Mouse (Mus musculus) liver, embryonic 12.5 days (tissue): ENCODE measurements around the gene Mfsd1. TPM values are rescaled to one million over a fixed set of nuclear protein-coding genes. Genes with fewer than 3 reads are reported as not detected.
A peak's percentile ranks its signal among the peaks of the same experiment; 100 is the strongest.

ENCODE experiments used
- ATAC-seq: fragments of 200-750 bp; cut with Nextera tagmentation; 2 replicates; pipeline ENCODE4 v1.8.0; 2017; ENCODE audit warnings: moderate number of reproducible peaks, mild to moderate bottlenecking, moderate library complexity
- H3K27ac ChIP-seq: fragments of 300-500 bp; sonication (generic); 2 replicates; pipeline ENCODE4 v1.5.1; 2016; ENCODE audit warnings: mild to moderate bottlenecking
- H3K27me3 ChIP-seq: fragments of 300-500 bp; sonication (generic); replicated peaks from 2 replicates; pipeline ENCODE4 v1.6.1; 2016; ENCODE audit warnings: mild to moderate bottlenecking, moderate library complexity
- H3K36me3 ChIP-seq: fragments of 300-500 bp; sonication (generic); 2 replicates; pipeline ENCODE4 v1.6.1; 2016; ENCODE audit warnings: mild to moderate bottlenecking, moderate library complexity
- H3K4me1 ChIP-seq: fragments of 300-500 bp; sonication (generic); 2 replicates; pipeline ENCODE4 v1.6.1; 2016
- H3K4me2 ChIP-seq: fragments of 300-500 bp; sonication (generic); 2 replicates; pipeline ENCODE4 v1.6.1; 2016; ENCODE audit warnings: mild to moderate bottlenecking, moderate library complexity
- H3K4me3 ChIP-seq: fragments of 300-500 bp; sonication (generic); 2 replicates; pipeline ENCODE4 v1.5.1; 2016; ENCODE audit warnings: mild to moderate bottlenecking, moderate library complexity
- H3K9ac ChIP-seq: fragments of 300-500 bp; sonication (generic); 2 replicates; pipeline ENCODE4 v1.6.1; 2016; ENCODE audit warnings: mild to moderate bottlenecking, moderate library complexity
- H3K9me3 ChIP-seq: fragments of 300-500 bp; sonication (generic); replicated peaks from 2 replicates; pipeline ENCODE4 v1.6.1; 2016; ENCODE audit warnings: mild to moderate bottlenecking, moderate library complexity
- WGBS: fragments of 180-500 bp; shearing (Covaris S2); methylation state at CpG from one replicate; pipeline ENCODE4 v1.1.7; 2016; ENCODE audit not compliant: insufficient replicate concordance; 5-methylcytosine and 5-hydroxymethylcytosine counted together
- polyA plus RNA-seq: library from polyadenylated mRNA; unstranded; fragments of >200 nt; fragmentation: Nextera tagmentation; extraction: Ambion mirVana; gene quantifications from 2 replicates; pipeline ENCODE4 v1.2.1, GENCODE M21; 2016

Gene Mfsd1
- polyA plus RNA-seq, 1 experiment from 2014 or later, result 29.8 TPM

GRCm38 (mm10) chr3:67572918-67573317 lies 9.6 kb upstream of the Mfsd1 start:
- H3K9ac ChIP-seq, result no peak overlapping the region
- H3K27me3 ChIP-seq, result peaks cover 9% of the 10 kb centered on the region; the same call in 1 of the 2 replicates
- WGBS, result 58% methylated on average over 4 of the region's 4 CpGs
- no peak overlapping the region for H3K27ac ChIP-seq
- H3K4me2 ChIP-seq, result no peak overlapping the region
- no peaks in the 10 kb centered on the region for H3K36me3 ChIP-seq
- peak; percentile 36 for ATAC-seq
- H3K4me3 ChIP-seq, result no peak overlapping the region
- H3K4me1 ChIP-seq, result no peaks in the 10 kb centered on the region
- no peaks in the 10 kb centered on the region for H3K9me3 ChIP-seq

GRCm38 (mm10) chr3:67573523-67573922 lies 9.0 kb upstream of the Mfsd1 start:
- Histone ChIP-seq H3K27ac (no peak overlapping the region), H3K36me3 (no peaks in the 10 kb centered on the region), H3K9me3 (no peaks in the 10 kb centered on the region), H3K9ac (no peak overlapping the region), H3K4me1 (no peaks in the 10 kb centered on the region), H3K27me3 (peaks cover 10% of the 10 kb centered on the region; the same call in 1 of the 2 replicates), H3K4me3 (no peak overlapping the region), H3K4me2 (no peak overlapping the region)
- ATAC-seq, result no peak
- 0% methylated on average over 1 of the region's 1 CpGs for WGBS

- Histone ChIP-seq H3K4me3 (no peak overlapping the region), H3K27me3 (peaks cover 20% of the 10 kb centered on the region), H3K4me1 (no peaks in the 10 kb centered on the region), H3K27ac (no peak overlapping the region), H3K9me3 (no peaks in the 10 kb centered on the region), H3K36me3 (no peaks in the 10 kb centered on the region), H3K9ac (no peak overlapping the region), H3K4me2 (no peak overlapping the region)
- 41% methylated on average over 2 of the region's 2 CpGs for WGBS
- ATAC-seq, result no peak
Observed at GRCm38 (mm10) chr3:67576248-67576647, 6.3 kb upstream of the Mfsd1 start.

GRCm38 (mm10) chr3:67576724-67577123 lies 5.8 kb upstream of the Mfsd1 start:
- no peaks in the 10 kb centered on the region for H3K36me3 ChIP-seq
- no peak overlapping the region for H3K27ac ChIP-seq
- peaks cover under 1% of the 10 kb centered on the region; the same call in 1 of the 2 replicates for H3K4me1 ChIP-seq
- WGBS, result 72% methylated on average over 6 of the region's 6 CpGs
- H3K4me3 ChIP-seq, result no peak overlapping the region
- H3K9ac ChIP-seq, result no peak overlapping the region
- H3K4me2 ChIP-seq, result no peak overlapping the region
- H3K27me3 ChIP-seq, result peaks cover 20% of the 10 kb centered on the region
- no peaks in the 10 kb centered on the region for H3K9me3 ChIP-seq
- ATAC-seq, result no peak

DNA sequence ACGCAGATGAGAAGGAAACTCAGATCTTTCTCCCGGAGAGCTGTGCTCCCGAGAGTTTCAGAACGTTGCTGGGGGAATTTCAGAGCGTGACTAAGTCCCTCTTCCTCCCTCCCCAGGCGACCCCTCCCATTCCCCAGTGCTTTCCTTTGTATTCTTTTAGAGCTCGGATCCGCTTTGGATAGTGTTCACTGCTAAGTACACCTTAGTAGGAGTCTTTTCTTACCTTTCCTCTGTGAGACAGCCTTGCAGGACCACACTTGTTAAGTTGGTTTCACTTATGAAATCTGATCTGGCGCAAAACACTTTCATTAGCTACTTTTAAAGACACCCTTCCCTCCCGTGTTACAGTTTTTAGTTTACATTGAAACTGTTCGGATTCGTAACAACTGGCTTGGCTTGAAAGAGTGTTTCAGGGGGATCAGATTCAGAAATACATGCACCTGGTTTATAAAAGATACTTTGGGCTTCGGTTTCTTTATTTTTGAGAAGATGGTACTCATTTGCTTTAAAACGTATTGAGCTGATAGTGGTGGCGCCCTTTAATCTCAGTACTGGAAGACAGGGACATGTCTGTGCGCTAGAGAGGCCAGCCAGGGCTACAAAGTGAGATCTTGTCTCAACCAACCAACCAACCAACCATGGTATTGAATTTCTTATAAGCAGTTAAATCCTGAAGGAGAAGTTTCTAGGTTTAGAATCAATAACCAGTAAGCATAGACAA lies 744 bp downstream of the Mfsd1 start:
- ATAC-seq, result no peak
- Histone ChIP-seq H3K4me2 (peak overlapping the region; percentile 86), H3K4me3 (peak overlapping the region; percentile 78), H3K27ac (peak overlapping the region; percentile 63; the same call in 1 of the 2 replicates), H3K36me3 (peaks cover 24% of the 10 kb centered on the region), H3K9me3 (no peaks in the 10 kb centered on the region), H3K27me3 (peaks cover 11% of the 10 kb centered on the region), H3K9ac (peak overlapping the region; percentile 78), H3K4me1 (peaks cover 16% of the 10 kb centered on the region)
- WGBS, result 13% methylated on average over 16 of the region's 16 CpGs

GRCm38 (mm10) chr3:67583846-67584186 lies 1.3 kb downstream of the Mfsd1 start:
- 67% methylated on average over 6 of the region's 6 CpGs for WGBS
- peaks cover 7% of the 10 kb centered on the region for H3K27me3 ChIP-seq
- H3K4me2 ChIP-seq, result peak overlapping the region; percentile 86
- H3K27ac ChIP-seq, result no peak overlapping the region
- peaks cover 28% of the 10 kb centered on the region for H3K36me3 ChIP-seq
- peak overlapping the region; percentile 78 for H3K9ac ChIP-seq
- H3K4me3 ChIP-seq, result peak overlapping the region; percentile 78
- no peak for ATAC-seq
- H3K4me1 ChIP-seq, result peaks cover 16% of the 10 kb centered on the region
- no peaks in the 10 kb centered on the region for H3K9me3 ChIP-seq

DNA sequence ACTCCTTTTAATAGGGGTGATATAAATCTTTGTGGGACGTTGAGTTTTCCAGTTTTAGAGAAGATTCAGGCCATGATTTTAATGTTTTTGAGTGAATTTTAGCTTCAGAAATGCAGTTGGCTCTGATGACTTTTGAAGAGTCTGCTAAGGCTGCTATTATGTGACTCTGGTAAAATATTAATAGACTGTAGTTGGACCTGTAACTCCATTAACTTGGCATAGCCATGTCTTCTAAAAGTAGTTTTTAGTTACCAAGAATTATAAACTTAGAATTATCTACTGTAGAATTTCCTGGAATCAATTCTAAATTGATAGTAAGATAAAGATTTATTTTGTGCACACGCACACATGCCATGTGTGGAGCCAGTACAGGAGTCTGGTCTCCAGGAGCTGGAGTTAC lies 4.0 kb downstream of the Mfsd1 start:
- ATAC-seq, result no peak
- H3K27ac ChIP-seq, result no peak overlapping the region
- 72% methylated on average over 2 of the region's 2 CpGs for WGBS

DNA sequence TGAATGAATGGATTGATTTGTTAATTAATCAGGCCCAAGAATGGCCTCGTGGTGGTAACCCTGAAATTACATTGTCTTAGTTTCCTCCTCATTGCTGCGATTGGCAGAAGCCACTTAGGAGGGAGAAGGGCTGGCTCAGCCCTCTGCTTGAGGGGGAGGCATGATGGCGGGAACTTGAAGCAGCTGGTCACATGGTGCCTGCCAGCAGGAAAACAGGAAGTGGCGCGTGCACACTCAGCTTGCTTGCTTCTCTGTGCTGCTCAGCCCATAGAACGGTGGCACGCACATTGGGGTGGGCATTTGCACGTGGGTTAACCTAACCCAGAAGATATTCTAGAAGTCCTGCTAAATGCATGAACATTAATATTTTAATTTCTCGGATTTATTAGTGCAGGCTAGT lies 4.9 kb downstream of the Mfsd1 start:
- Histone ChIP-seq H3K9ac (no peak overlapping the region), H3K27me3 (no peaks in the 10 kb centered on the region), H3K9me3 (no peaks in the 10 kb centered on the region), H3K4me3 (no peak overlapping the region), H3K27ac (no peak overlapping the region), H3K4me1 (peaks cover 10% of the 10 kb centered on the region), H3K4me2 (no peak overlapping the region), H3K36me3 (peaks cover 64% of the 10 kb centered on the region)
- no peak for ATAC-seq
- whole genome bisulfite sequencing, result 47% methylated on average over 9 of the region's 9 CpGs

More for the DNA sequence above, 4.0 kb downstream of the Mfsd1 start:
- Histone ChIP-seq H3K9ac (no peak overlapping the region), H3K4me3 (no peak overlapping the region), H3K4me1 (peaks cover 16% of the 10 kb centered on the region), H3K4me2 (no peak overlapping the region), H3K27me3 (no peaks in the 10 kb centered on the region), H3K9me3 (no peaks in the 10 kb centered on the region), H3K36me3 (peaks cover 55% of the 10 kb centered on the region)

GRCm38 (mm10) chr3:67601616-67602138 lies 19.1 kb downstream of the Mfsd1 start:
- WGBS, result 87% methylated on average over 13 of the region's 13 CpGs
- no peak overlapping the region for H3K9ac ChIP-seq
- ATAC-seq, result no peak

GRCm38 (mm10) chr3:67618222-67618621 lies 35.7 kb downstream of the Mfsd1 start:
- no peak for ATAC-seq
- H3K4me1 ChIP-seq, result no peaks in the 10 kb centered on the region
- H3K9me3 ChIP-seq, result no peaks in the 10 kb centered on the region
- no peaks in the 10 kb centered on the region for H3K36me3 ChIP-seq
- no peak overlapping the region for H3K27ac ChIP-seq
- no peaks in the 10 kb centered on the region for H3K27me3 ChIP-seq
- no peak overlapping the region for H3K4me2 ChIP-seq
- H3K9ac ChIP-seq, result no peak overlapping the region
- no peak overlapping the region for H3K4me3 ChIP-seq

More at GRCm38 (mm10) chr3:67601616-67602138, 19.1 kb downstream of the Mfsd1 start:
- H3K36me3 ChIP-seq, result peaks cover 57% of the 10 kb centered on the region
- H3K4me3 ChIP-seq, result no peak overlapping the region
- H3K4me2 ChIP-seq, result no peak overlapping the region
- no peaks in the 10 kb centered on the region for H3K4me1 ChIP-seq
- no peak overlapping the region for H3K27ac ChIP-seq
- H3K9me3 ChIP-seq, result no peaks in the 10 kb centered on the region
- H3K27me3 ChIP-seq, result no peaks in the 10 kb centered on the region

DNA sequence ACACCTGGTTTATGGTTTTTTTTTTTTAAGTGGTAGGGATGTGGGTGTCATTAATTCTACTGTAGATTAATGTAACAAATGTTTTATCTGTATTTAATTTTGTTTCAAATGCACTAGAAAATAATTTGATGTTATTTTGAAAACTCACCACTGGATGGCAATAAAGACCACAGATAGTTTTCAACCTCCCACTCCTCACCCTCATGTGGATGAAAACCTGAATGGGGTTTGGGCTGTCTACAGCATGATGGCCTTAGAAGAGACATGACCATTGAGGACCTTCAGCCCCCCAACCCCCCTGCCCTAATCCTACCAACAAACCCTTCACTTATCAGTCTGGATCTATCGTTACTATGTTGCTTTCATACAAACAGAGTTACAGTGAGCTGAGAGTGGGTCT lies 42.1 kb downstream of the Mfsd1 start:
- Histone ChIP-seq H3K4me3 (no peak overlapping the region), H3K9me3 (no peaks in the 10 kb centered on the region), H3K4me2 (no peak overlapping the region), H3K27ac (no peak overlapping the region), H3K27me3 (no peaks in the 10 kb centered on the region), H3K36me3 (no peaks in the 10 kb centered on the region), H3K9ac (no peak overlapping the region), H3K4me1 (no peaks in the 10 kb centered on the region)
- WGBS, result 69% methylated on average over 1 of the region's 1 CpGs
- ATAC-seq, result no peak

GRCm38 (mm10) chr3:67643135-67643534 lies 60.6 kb downstream of the Mfsd1 start:
- no peaks in the 10 kb centered on the region for H3K36me3 ChIP-seq
- no peak overlapping the region for H3K4me2 ChIP-seq
- H3K27me3 ChIP-seq, result no peaks in the 10 kb centered on the region
- no peaks in the 10 kb centered on the region for H3K9me3 ChIP-seq
- no peak overlapping the region for H3K27ac ChIP-seq
- H3K4me3 ChIP-seq, result no peak overlapping the region
- no peaks in the 10 kb centered on the region for H3K4me1 ChIP-seq
- no peak for ATAC-seq
- no peak overlapping the region for H3K9ac ChIP-seq
- 62% methylated on average over 3 of the region's 3 CpGs for WGBS
